Mouse (Mus musculus) limb, embryonic 14.5 days (tissue): Measurements from ENCODE around the gene Cd44. TPM values are rescaled to one million over a fixed set of nuclear protein-coding genes. Genes with fewer than 3 reads are reported as not detected.

Experiments
- ATAC-seq: fragments of 200-750 bp; cut with Nextera tagmentation; 2 replicates; pipeline ENCODE4 v1.8.0; 2017; ENCODE audit warnings: low read depth, moderate number of reproducible peaks, moderate TSS enrichment; ENCODE audit not compliant: low FRiP score
- DNase-seq: peaks from one replicate; pipeline ENCODE4 v3.0.0-alpha.2; 2015; ENCODE audit warnings: low spot score
- H3K27ac ChIP-seq: fragments of 300-500 bp; sonication (generic); replicated peaks from 2 replicates; pipeline ENCODE4 v1.5.1; 2014; ENCODE audit warnings: low read depth, mild to moderate bottlenecking, low read length, moderate library complexity, mixed read lengths
- H3K27me3 ChIP-seq: fragments of 300-500 bp; sonication (generic); 2 replicates; pipeline ENCODE4 v1.6.1; 2014; ENCODE audit warnings: low read length, mixed read lengths; ENCODE audit not compliant: control insufficient read depth, insufficient read depth
- H3K36me3 ChIP-seq: fragments of 300-500 bp; sonication (generic); 2 replicates; pipeline ENCODE4 v1.6.1; 2014; ENCODE audit warnings: mild to moderate bottlenecking, low read length, moderate library complexity, mixed read lengths; ENCODE audit not compliant: control insufficient read depth, insufficient read depth
- H3K4me1 ChIP-seq: fragments of 300-500 bp; sonication (generic); 2 replicates; pipeline ENCODE4 v1.6.1; 2014; ENCODE audit warnings: antibody characterized with exemption, low read length, mixed read lengths; ENCODE audit not compliant: control insufficient read depth, insufficient read depth
- H3K4me2 ChIP-seq: fragments of 300-500 bp; sonication (generic); replicated peaks from 2 replicates; pipeline ENCODE4 v1.6.1; 2014; ENCODE audit warnings: low read depth, mild to moderate bottlenecking, low read length, moderate library complexity; ENCODE audit not compliant: severe bottlenecking
- H3K4me3 ChIP-seq: fragments of 300-500 bp; sonication (generic); replicated peaks from 2 replicates; pipeline ENCODE4 v1.5.1; 2014; ENCODE audit warnings: low read length
- H3K9ac ChIP-seq: fragments of 300-500 bp; sonication (generic); 2 replicates; pipeline ENCODE4 v1.6.1; 2014; ENCODE audit warnings: mild to moderate bottlenecking, low read depth, low read length, moderate library complexity; ENCODE audit not compliant: severe bottlenecking
- H3K9me3 ChIP-seq: fragments of 300-500 bp; sonication (generic); 2 replicates; pipeline ENCODE4 v1.6.1; 2016; ENCODE audit warnings: low read length; ENCODE audit not compliant: control insufficient read depth
- POLR2A ChIP-seq: fragments of 200-500 bp; IDR thresholded peaks from 2 replicates; pipeline ENCODE4 v1.8.0; 2012; ENCODE audit warnings: inconsistent platforms, mild to moderate bottlenecking, moderate library complexity, borderline replicate concordance; ENCODE audit not compliant: insufficient read depth, insufficient read length; ENCODE audit errors: extremely low read depth
- WGBS: fragments of 180-500 bp; shearing (Covaris S2); extraction: QIAGEN DNeasy Blood & Tissue Kit; methylation state at CpG from one replicate; pipeline ENCODE4 v1.1.7; 2014; 5-methylcytosine and 5-hydroxymethylcytosine counted together
- polyA plus RNA-seq, 2 experiments: library from polyadenylated mRNA; depleted of rRNA in 1 of 2; stranded (reverse) in 1 of 2; unstranded in 1 of 2; fragments of >200 nt; fragmentation: Nextera tagmentation in 1 of 2; extraction: Ambion mirVana in 1 of 2; gene quantifications; 2 replicates each; pipeline versions ENCODE4 v1.2.1 to v1.2.3; 2012 to 2014

Gene Cd44
- polyA plus RNA-seq, 2 experiments: 29.3 to 46.3 TPM

- 55% methylated on average over 1 of the region's 1 CpGs for WGBS
- Histone ChIP-seq H3K36me3 (no peaks in the 10 kb centered on the region), H3K27me3 (no peaks in the 10 kb centered on the region), H3K4me3 (no peak overlapping the region), H3K27ac (no peak overlapping the region), H3K9me3 (no peaks in the 10 kb centered on the region), H3K9ac (no peak overlapping the region), H3K4me1 (peaks cover 7% of the 10 kb centered on the region; the same call in 1 of the 2 replicates), H3K4me2 (no peak overlapping the region)
- no peak for TF ChIP-seq POLR2A
- peak; percentile 42 for DNase-seq
- ATAC-seq: no peak
These were observed 92.0 kb downstream of the Cd44 start for GRCm38 (mm10) chr2:102809436-102809835.

- no peak for ATAC-seq
- H3K9ac ChIP-seq: no peak overlapping the region
- no peaks in the 10 kb centered on the region for H3K9me3 ChIP-seq
- TF ChIP-seq POLR2A: no peak
- H3K4me3 ChIP-seq: no peak overlapping the region
- H3K4me1 ChIP-seq: peaks cover 7% of the 10 kb centered on the region; the same call in 1 of the 2 replicates
- H3K36me3 ChIP-seq: no peaks in the 10 kb centered on the region
- no peak overlapping the region for H3K4me2 ChIP-seq
- no peak for DNase-seq
- H3K27ac ChIP-seq: no peak overlapping the region
- WGBS: 58% methylated on average over 3 of the region's 3 CpGs
- H3K27me3 ChIP-seq: no peaks in the 10 kb centered on the region
These were observed 93.8 kb downstream of the Cd44 start for GRCm38 (mm10) chr2:102807633-102808032.

- no peak for TF ChIP-seq POLR2A
- WGBS: 91% methylated on average over 4 of the region's 4 CpGs
- Histone ChIP-seq H3K4me1 (peaks cover 7% of the 10 kb centered on the region; the same call in 1 of the 2 replicates), H3K27ac (no peak overlapping the region), H3K36me3 (no peaks in the 10 kb centered on the region), H3K9ac (no peak overlapping the region), H3K4me3 (no peak overlapping the region), H3K27me3 (no peaks in the 10 kb centered on the region), H3K9me3 (no peaks in the 10 kb centered on the region), H3K4me2 (no peak overlapping the region)
- ATAC-seq (no peak), DNase-seq (no peak)
These were observed 95.5 kb downstream of the Cd44 start for GRCm38 (mm10) chr2:102805761-102806496.

GRCm38 (mm10) chr2:102805283-102805682 is 96.2 kb downstream of the Cd44 start:
- TF ChIP-seq POLR2A: no peak
- DNase-seq (no peak), ATAC-seq (no peak)
- no peak overlapping the region for H3K4me2 ChIP-seq
- H3K27ac ChIP-seq: no peak overlapping the region
- no peaks in the 10 kb centered on the region for H3K9me3 ChIP-seq
- H3K36me3 ChIP-seq: no peaks in the 10 kb centered on the region
- H3K9ac ChIP-seq: no peak overlapping the region
- peaks cover 6% of the 10 kb centered on the region; the same call in 1 of the 2 replicates for H3K4me1 ChIP-seq
- 77% methylated on average over 6 of the region's 6 CpGs for WGBS
- no peaks in the 10 kb centered on the region for H3K27me3 ChIP-seq
- H3K4me3 ChIP-seq: no peak overlapping the region

GRCm38 (mm10) chr2:102804109-102804508 is 97.4 kb downstream of the Cd44 start:
- WGBS: 33% methylated on average over 2 of the region's 2 CpGs
- H3K27ac ChIP-seq: no peak overlapping the region
- no peaks in the 10 kb centered on the region for H3K36me3 ChIP-seq
- H3K27me3 ChIP-seq: no peaks in the 10 kb centered on the region
- DNase-seq (peak; percentile 71), ATAC-seq (no peak)
- no peak overlapping the region for H3K4me2 ChIP-seq
- no peak for TF ChIP-seq POLR2A
- H3K9ac ChIP-seq: no peak overlapping the region
- H3K9me3 ChIP-seq: no peaks in the 10 kb centered on the region
- H3K4me3 ChIP-seq: no peak overlapping the region
- no peaks in the 10 kb centered on the region for H3K4me1 ChIP-seq

- no peak for TF ChIP-seq POLR2A
- Histone ChIP-seq H3K36me3 (no peaks in the 10 kb centered on the region), H3K9me3 (no peaks in the 10 kb centered on the region), H3K27ac (no peak overlapping the region), H3K9ac (no peak overlapping the region), H3K27me3 (no peaks in the 10 kb centered on the region), H3K4me2 (no peak overlapping the region), H3K4me3 (no peak overlapping the region), H3K4me1 (no peaks in the 10 kb centered on the region)
- WGBS: 84% methylated on average over 1 of the region's 1 CpGs
- ATAC-seq: no peak
- no peak for DNase-seq
These were observed 99.6 kb downstream of the Cd44 start for GRCm38 (mm10) chr2:102801899-102802298.
